Mouse (Mus musculus) urinary bladder, postnatal 36 days (tissue): ENCODE measurements around the gene Gm42906.

Source experiments
- DNase-seq, 2 experiments: peaks; one replicate each; pipeline ENCODE4 v3.0.0; 2022; ENCODE audit warnings: low spot score in 2 of 2, mixed read lengths in 1 of 2

Gene Gm42906

DNA sequence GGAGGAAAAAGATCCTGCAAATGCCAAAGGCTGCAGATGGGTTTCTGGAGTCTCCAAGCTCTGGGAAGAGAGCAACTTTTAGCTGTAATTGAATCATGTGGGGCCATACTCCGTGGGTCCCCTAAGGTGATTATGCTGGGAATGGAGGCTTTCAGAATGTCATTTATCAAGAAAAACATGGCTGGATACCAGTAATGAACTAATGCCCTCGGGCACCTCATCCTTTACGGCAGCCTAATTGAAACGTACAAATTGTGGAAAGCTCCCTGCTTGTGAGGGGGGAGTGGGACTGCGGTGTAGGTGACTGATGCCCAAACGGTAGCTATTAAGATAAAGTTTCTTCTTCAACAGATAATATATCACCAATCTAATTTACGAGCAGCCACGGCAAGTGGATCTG lies 278.5 kb downstream of the Gm42906 start:
- no peak for DNase-seq

GRCm38 (mm10) chr5:151148079-151148478 lies 279.9 kb downstream of the Gm42906 start:
- DNase-seq: no peak

GRCm38 (mm10) chr5:151145807-151146206 lies 282.2 kb downstream of the Gm42906 start:
- DNase-seq: no peak

GRCm38 (mm10) chr5:151143955-151144354 lies 284.0 kb downstream of the Gm42906 start:
- no peak for DNase-seq

DNA sequence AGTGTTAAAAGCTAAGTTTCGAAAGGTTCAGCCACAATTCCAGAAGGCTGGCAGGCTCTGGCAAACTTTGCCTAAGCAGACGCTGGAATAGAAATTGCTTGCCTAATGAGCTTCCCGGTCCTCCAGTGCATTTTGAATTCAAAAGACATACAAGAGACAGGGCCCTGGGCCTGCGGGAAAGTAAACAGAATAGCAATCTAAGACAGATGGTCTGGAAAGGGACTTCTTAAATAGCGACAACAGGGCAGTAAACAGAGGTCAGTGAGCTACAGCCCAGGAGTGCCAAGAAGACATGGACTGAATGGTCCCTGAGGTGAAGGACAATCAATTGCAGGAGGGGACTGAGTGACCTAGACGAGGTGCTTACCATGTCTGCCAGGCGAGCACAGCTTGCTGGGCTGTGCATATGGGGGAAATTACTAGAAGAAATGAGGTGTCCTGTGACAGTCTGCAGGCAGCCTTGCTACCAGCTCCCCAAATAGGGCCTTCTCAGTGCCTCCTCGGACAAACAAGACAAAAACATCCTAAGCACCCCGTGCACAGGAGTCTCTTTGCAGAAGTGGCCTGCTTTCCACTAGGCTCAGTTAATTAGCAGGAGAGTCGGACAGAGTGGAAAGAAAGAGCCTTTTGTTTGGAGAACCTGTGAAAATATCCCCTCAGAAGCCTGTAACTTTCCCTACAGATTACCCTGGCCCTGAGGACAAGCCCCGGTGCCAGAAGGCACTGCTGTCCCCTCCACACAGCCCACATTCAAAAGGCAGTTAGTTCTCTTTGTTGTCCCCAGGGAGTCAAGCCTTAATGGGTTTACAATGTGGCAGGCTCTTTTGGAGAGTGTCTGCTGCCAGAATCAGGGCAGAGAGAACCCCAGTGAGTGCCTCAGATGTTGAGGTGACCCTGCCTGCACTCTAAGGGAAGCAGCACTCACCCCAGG lies 285.0 kb downstream of the Gm42906 start:
- peak; percentile 9 to 28 for DNase-seq

DNA sequence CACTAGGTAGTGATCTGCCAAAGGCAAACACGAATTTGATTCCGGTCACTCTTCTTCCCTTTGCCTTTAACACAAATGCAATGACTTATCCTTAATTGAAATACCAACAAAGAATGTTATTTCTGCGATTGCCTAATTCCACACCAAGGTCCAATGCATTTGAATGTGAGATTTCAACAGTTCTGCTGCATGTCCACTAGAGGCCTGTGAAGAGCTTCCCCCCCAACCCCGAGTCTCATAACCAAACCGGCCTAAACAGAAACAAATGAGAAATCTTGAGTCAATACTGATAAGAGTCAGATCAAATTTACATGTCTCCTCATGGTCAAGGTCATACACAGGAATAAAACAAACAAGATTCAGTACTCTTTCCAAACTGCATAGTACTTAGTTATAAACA lies 285.7 kb downstream of the Gm42906 start:
- peak; percentile 37 to 49 for DNase-seq

GRCm38 (mm10) chr5:151137901-151138300 lies 290.1 kb downstream of the Gm42906 start:
- no peak for DNase-seq

GRCm38 (mm10) chr5:151137311-151137710 lies 290.7 kb downstream of the Gm42906 start:
- DNase-seq: no peak

DNA sequence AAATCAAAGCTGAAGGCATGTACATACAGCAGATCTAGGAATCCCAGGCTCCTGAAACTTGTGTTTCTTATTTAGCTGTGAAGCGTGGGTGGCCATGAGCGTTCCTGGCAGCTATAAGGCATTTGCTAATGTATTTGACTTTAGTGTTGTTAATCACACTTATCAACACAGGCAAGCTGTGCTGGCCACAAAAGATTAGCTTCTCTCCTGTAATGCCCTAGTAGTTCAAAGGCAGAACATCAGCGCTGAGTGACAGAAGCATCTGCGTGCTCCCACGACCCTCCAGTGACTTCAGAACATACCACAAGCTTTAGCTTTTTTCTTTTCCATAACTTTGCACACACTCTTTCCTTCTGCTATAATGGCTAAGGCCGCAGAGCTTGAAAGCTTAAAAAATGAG lies 292.0 kb downstream of the Gm42906 start:
- DNase-seq: no peak

- no peak for DNase-seq
Observed at GRCm38 (mm10) chr5:151135078-151135826, 292.7 kb downstream of the Gm42906 start.

GRCm38 (mm10) chr5:151134202-151134601 lies 293.8 kb downstream of the Gm42906 start:
- DNase-seq: no peak

GRCm38 (mm10) chr5:151133744-151134143 lies 294.2 kb downstream of the Gm42906 start:
- DNase-seq: no peak

- DNase-seq: peak in 1 of 2 experiments; percentile 37
Observed at GRCm38 (mm10) chr5:151129762-151130161, 298.2 kb downstream of the Gm42906 start.

DNA sequence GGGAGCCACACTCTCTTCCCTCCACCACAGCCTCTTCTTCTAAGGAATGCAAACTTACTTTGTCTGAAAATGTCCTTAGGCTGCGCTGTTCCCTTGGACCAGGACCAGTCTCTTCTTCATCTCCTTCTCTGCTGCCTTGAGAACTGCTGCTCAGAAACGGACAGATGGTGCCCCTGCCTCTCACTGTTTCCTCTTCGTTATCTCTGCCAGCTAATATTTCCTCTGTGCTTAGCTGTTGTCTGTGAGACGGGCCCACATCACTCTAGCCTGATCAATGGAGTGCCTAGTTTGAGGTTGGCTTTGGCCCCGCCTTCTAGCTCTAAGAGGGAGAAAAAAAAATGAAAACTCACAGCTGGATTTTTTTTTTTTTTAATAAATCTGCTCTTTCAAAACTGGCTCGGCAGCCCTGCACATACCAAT lies 300.7 kb downstream of the Gm42906 start:
- no peak for DNase-seq

DNA sequence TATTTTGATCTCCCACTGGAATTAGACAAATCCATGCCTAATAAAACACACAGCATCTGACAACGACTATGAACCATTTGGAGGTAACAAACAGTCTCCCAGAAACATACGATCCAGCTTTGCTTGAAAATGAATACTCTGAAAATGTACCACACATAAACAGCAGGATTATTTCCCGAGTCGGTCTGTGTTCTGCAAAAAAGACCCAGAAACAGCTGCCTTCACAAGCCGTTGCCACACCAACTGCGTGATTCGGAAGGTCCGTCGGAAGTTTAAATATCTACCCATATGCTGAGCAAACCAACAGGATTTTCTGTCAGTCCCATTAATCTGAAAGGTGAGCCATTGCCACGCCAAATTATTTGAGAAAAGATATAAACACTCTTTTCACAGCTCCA lies 301.4 kb downstream of the Gm42906 start:
- no peak for DNase-seq

GRCm38 (mm10) chr5:151125985-151126607 lies 301.9 kb downstream of the Gm42906 start:
- no peak for DNase-seq

- DNase-seq: no peak
Observed at GRCm38 (mm10) chr5:151117846-151118245, 310.1 kb downstream of the Gm42906 start.

- no peak for DNase-seq
Observed at GRCm38 (mm10) chr5:151116192-151116887, 311.6 kb downstream of the Gm42906 start.

GRCm38 (mm10) chr5:151112743-151113142 lies 315.2 kb downstream of the Gm42906 start:
- no peak for DNase-seq

DNA sequence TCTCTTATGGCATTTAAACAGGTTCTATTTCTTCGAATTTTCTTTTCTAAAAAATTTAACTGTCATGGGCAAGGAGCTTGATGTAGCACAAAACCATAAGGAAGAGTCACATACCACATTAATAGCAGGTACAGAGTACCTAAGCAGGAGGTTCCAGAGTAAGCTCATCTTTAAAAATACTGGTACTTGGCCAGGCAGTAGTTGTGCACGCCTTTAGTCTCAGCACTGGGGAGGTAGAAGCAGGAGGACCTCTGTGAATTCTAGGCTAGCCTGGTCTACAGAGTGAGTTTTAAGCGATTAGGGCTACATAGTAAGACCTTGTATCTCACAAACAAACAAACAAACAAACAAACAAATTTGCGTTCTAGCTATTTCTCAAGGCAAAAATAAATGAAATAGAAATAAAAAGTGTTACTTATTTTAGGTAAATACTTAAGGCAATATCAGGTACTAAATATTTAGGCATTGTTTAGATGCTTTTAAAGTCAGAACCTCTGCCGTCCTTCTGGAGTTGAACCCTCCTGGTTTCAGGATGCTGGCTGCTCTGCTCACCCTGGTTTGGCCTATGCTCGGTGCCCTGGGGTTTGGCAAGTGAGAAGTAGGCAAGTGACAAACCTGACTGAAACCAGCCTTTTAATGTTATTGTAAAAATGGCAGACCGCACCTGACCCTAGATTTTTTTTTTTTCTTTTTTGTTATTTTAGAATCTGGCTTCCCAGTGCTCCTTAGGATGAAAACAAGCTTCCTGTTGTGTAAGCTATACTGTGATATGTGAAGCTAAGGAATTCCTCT lies 316.7 kb downstream of the Gm42906 start:
- no peak for DNase-seq

DNA sequence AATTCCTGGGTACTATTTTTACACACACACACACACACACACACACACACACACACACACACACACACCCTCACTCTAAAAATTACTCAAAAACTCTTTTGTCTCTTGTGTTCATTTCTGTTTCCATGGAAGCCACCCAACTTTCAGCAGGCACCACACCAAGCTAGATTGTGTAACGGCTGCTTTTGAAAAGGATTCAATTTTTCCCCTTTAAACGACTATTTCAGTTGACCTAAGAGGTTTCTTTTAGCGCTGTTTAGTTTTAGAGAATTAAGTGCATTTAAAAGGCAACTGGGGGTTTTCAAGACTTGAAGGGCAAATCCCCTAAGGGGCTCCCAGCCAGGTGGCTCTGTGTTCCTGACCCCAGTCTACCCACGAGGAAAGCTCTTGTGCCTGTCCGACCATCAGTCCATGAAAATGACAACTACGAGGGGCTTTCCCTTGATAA lies 317.5 kb downstream of the Gm42906 start:
- peak; percentile 48 to 69 for DNase-seq
